Mouse (Mus musculus) lung, embryonic 15.5 days (tissue): ENCODE data around the gene Lama5. TPM values are rescaled to one million over a fixed set of nuclear protein-coding genes. Genes with fewer than 3 reads are reported as not detected.

ENCODE experiments used
- ATAC-seq: fragments of 200-750 bp; cut with Nextera tagmentation; 2 replicates; pipeline ENCODE4 v1.8.0; 2017; ENCODE audit warnings: moderate number of reproducible peaks, borderline replicate concordance; ENCODE audit not compliant: low FRiP score, low TSS enrichment; ENCODE audit errors: extremely low read depth
- H3K27ac ChIP-seq: fragments of 300-500 bp; sonication (generic); 2 replicates; pipeline ENCODE4 v1.5.1; 2015; ENCODE audit warnings: moderate library complexity, mild to moderate bottlenecking, inconsistent platforms
- H3K27me3 ChIP-seq: fragments of 300-500 bp; sonication (generic); 2 replicates; pipeline ENCODE4 v1.6.1; 2015; ENCODE audit warnings: inconsistent platforms
- H3K36me3 ChIP-seq: fragments of 300-500 bp; sonication (generic); 2 replicates; pipeline ENCODE4 v1.6.1; 2015; ENCODE audit warnings: inconsistent platforms
- H3K4me1 ChIP-seq: fragments of 300-500 bp; sonication (generic); 2 replicates; pipeline ENCODE4 v1.6.1; 2015; ENCODE audit warnings: inconsistent platforms
- H3K4me2 ChIP-seq: fragments of 300-500 bp; sonication (generic); 2 replicates; pipeline ENCODE4 v1.6.1; 2015; ENCODE audit warnings: inconsistent platforms, mild to moderate bottlenecking, moderate library complexity
- H3K4me3 ChIP-seq: fragments of 300-500 bp; sonication (generic); 2 replicates; pipeline ENCODE4 v1.5.1; 2015; ENCODE audit warnings: mild to moderate bottlenecking, inconsistent platforms
- H3K9ac ChIP-seq: fragments of 300-500 bp; sonication (generic); 2 replicates; pipeline ENCODE4 v1.6.1; 2015; ENCODE audit warnings: inconsistent platforms
- H3K9me3 ChIP-seq: fragments of 300-500 bp; sonication (generic); 2 replicates; pipeline ENCODE4 v1.6.1; 2016; ENCODE audit warnings: inconsistent platforms
- WGBS: fragments of 180-500 bp; shearing (Covaris S2); methylation state at CpG from one replicate; pipeline ENCODE4 v1.1.7; 2015; 5-methylcytosine and 5-hydroxymethylcytosine counted together
- polyA plus RNA-seq: library from polyadenylated mRNA; unstranded; fragments of >200 nt; fragmentation: Nextera tagmentation; extraction: Ambion mirVana; gene quantifications from 2 replicates; pipeline ENCODE4 v1.2.1, GENCODE M21; 2015

The Lama5 gene
- 79.0 and 83.2 TPM in 2 replicates for polyA plus RNA-seq

- WGBS = under 1% methylated on average over 35 of the region's 37 CpGs
Measured at GRCm38 (mm10) chr2:180225762-180226378, at the start of gene Lama5. Gene Lama5 (minus strand): TSS chr2:180225859.

GRCm38 (mm10) chr2:180274523-180274922 is 48.9 kb upstream of the Lama5 start:
- 87% methylated on average over 2 of the region's 2 CpGs for WGBS
- Histone ChIP-seq H3K27ac (no peak overlapping the region), H3K9me3 (no peaks in the 10 kb centered on the region), H3K27me3 (no peaks in the 10 kb centered on the region), H3K9ac (no peak overlapping the region), H3K4me3 (no peak overlapping the region), H3K4me1 (peaks cover 58% of the 10 kb centered on the region), H3K4me2 (no peak overlapping the region), H3K36me3 (0 out of 2 replicates have a peak, but pooled peaks cover 5% of the 10 kb centered on the region)
- no peak for ATAC-seq

More at GRCm38 (mm10) chr2:180225762-180226378, at the start of gene Lama5:
- Histone ChIP-seq H3K9me3 (no peaks in the 10 kb centered on the region), H3K4me2 (peak within 1 kb of the TSS; percentile 94), H3K36me3 (no peaks in the 10 kb centered on the region), H3K4me3 (peak within 1 kb of the TSS; percentile 65), H3K27ac (peak within 1 kb of the TSS; percentile 91), H3K27me3 (peaks cover 24% of the 10 kb centered on the region), H3K4me1 (peaks cover 82% of the 10 kb centered on the region), H3K9ac (peak within 1 kb of the TSS; percentile 85)
- peak; percentile 67 for ATAC-seq

- 0 out of 2 replicates have a peak, but pooled peaks cover 9% of the 10 kb centered on the region for H3K36me3 ChIP-seq
- H3K4me2 ChIP-seq = peak within 1 kb of the TSS; percentile 93
- H3K27me3 ChIP-seq = no peaks in the 10 kb centered on the region
- peaks cover 58% of the 10 kb centered on the region for H3K4me1 ChIP-seq
- no peaks in the 10 kb centered on the region for H3K9me3 ChIP-seq
- peak within 1 kb of the TSS; percentile 97 for H3K9ac ChIP-seq
- ATAC-seq = peak; percentile 91
- peak within 1 kb of the TSS; percentile 90 for H3K4me3 ChIP-seq
- WGBS = 5% methylated on average over 68 of the region's 68 CpGs
- peak within 1 kb of the TSS; percentile 57 for H3K27ac ChIP-seq
Measured at GRCm38 (mm10) chr2:180273394-180274244, 48.0 kb upstream of the Lama5 start, which contains the start of gene Cables2. Gene Cables2 (minus strand): TSS chr2:180273496.

GRCm38 (mm10) chr2:180272884-180273321 is 47.2 kb upstream of the Lama5 start:
- Histone ChIP-seq H3K27ac (peak overlapping the region; percentile 57), H3K4me3 (peak overlapping the region; percentile 90), H3K4me2 (peak overlapping the region; percentile 93), H3K9me3 (no peaks in the 10 kb centered on the region), H3K27me3 (no peaks in the 10 kb centered on the region), H3K36me3 (0 out of 2 replicates have a peak, but pooled peaks cover 13% of the 10 kb centered on the region), H3K9ac (peak overlapping the region; percentile 97), H3K4me1 (peaks cover 51% of the 10 kb centered on the region)
- peak; percentile 6 for ATAC-seq
- WGBS = 1% methylated on average over 32 of the region's 37 CpGs

- 61% methylated on average over 5 of the region's 5 CpGs for WGBS
Measured at GRCm38 (mm10) chr2:180271804-180272395, 46.2 kb upstream of the Lama5 start.

GRCm38 (mm10) chr2:180270537-180271255 is 45.0 kb upstream of the Lama5 start:
- H3K4me1 ChIP-seq = peaks cover 30% of the 10 kb centered on the region
- peak overlapping the region; percentile 97; the same call in 1 of the 2 replicates for H3K9ac ChIP-seq
- 60% methylated on average over 7 of the region's 7 CpGs for WGBS
- no peaks in the 10 kb centered on the region for H3K9me3 ChIP-seq
- no peak overlapping the region for H3K27ac ChIP-seq
- H3K4me3 ChIP-seq = no peak overlapping the region
- H3K27me3 ChIP-seq = no peaks in the 10 kb centered on the region
- H3K36me3 ChIP-seq = 0 out of 2 replicates have a peak, but pooled peaks cover 13% of the 10 kb centered on the region
- no peak overlapping the region for H3K4me2 ChIP-seq
- no peak for ATAC-seq

More at GRCm38 (mm10) chr2:180271804-180272395, 46.2 kb upstream of the Lama5 start:
- H3K4me3 ChIP-seq = peak overlapping the region; percentile 90
- H3K4me2 ChIP-seq = peak overlapping the region; percentile 93
- H3K36me3 ChIP-seq = 0 out of 2 replicates have a peak, but pooled peaks cover 13% of the 10 kb centered on the region
- no peak for ATAC-seq
- H3K9me3 ChIP-seq = no peaks in the 10 kb centered on the region
- H3K27me3 ChIP-seq = no peaks in the 10 kb centered on the region
- peak overlapping the region; percentile 97 for H3K9ac ChIP-seq
- H3K4me1 ChIP-seq = peaks cover 41% of the 10 kb centered on the region
- no peak overlapping the region for H3K27ac ChIP-seq

GRCm38 (mm10) chr2:180269329-180269728 is 43.7 kb upstream of the Lama5 start:
- H3K27ac ChIP-seq = no peak overlapping the region
- no peak overlapping the region for H3K4me2 ChIP-seq
- H3K9ac ChIP-seq = no peak overlapping the region
- 88% methylated on average over 10 of the region's 10 CpGs for WGBS
- H3K36me3 ChIP-seq = peaks cover 21% of the 10 kb centered on the region; the same call in 1 of the 2 replicates
- ATAC-seq = no peak
- no peaks in the 10 kb centered on the region for H3K9me3 ChIP-seq
- H3K4me3 ChIP-seq = no peak overlapping the region
- peaks cover 25% of the 10 kb centered on the region for H3K4me1 ChIP-seq
- no peaks in the 10 kb centered on the region for H3K27me3 ChIP-seq

- Histone ChIP-seq H3K9ac (no peak overlapping the region), H3K4me2 (no peak overlapping the region), H3K27me3 (no peaks in the 10 kb centered on the region), H3K27ac (no peak overlapping the region), H3K4me3 (no peak overlapping the region), H3K9me3 (no peaks in the 10 kb centered on the region), H3K36me3 (peaks cover 34% of the 10 kb centered on the region), H3K4me1 (peaks cover 22% of the 10 kb centered on the region)
- 66% methylated on average over 2 of the region's 2 CpGs for WGBS
- no peak for ATAC-seq
Measured at GRCm38 (mm10) chr2:180267955-180268354, 42.3 kb upstream of the Lama5 start.

- peaks cover 64% of the 10 kb centered on the region for H3K36me3 ChIP-seq
- H3K4me2 ChIP-seq = no peak overlapping the region
- H3K4me3 ChIP-seq = no peak overlapping the region
- no peaks in the 10 kb centered on the region for H3K27me3 ChIP-seq
- peaks cover 12% of the 10 kb centered on the region for H3K4me1 ChIP-seq
- H3K9ac ChIP-seq = no peak overlapping the region
- 84% methylated on average over 10 of the region's 10 CpGs for WGBS
- H3K27ac ChIP-seq = peak overlapping the region; percentile 43; the same call in 1 of the 2 replicates
- ATAC-seq = no peak
- H3K9me3 ChIP-seq = no peaks in the 10 kb centered on the region
Measured at GRCm38 (mm10) chr2:180262891-180263290, 37.2 kb upstream of the Lama5 start.

GRCm38 (mm10) chr2:180262441-180262840 is 36.8 kb upstream of the Lama5 start:
- H3K36me3 ChIP-seq = peaks cover 65% of the 10 kb centered on the region
- H3K9me3 ChIP-seq = no peaks in the 10 kb centered on the region
- no peak overlapping the region for H3K9ac ChIP-seq
- no peak overlapping the region for H3K4me3 ChIP-seq
- WGBS = 61% methylated on average over 3 of the region's 3 CpGs
- no peaks in the 10 kb centered on the region for H3K27me3 ChIP-seq
- peak; percentile 15; the same call in 1 of the 2 replicates for ATAC-seq
- H3K27ac ChIP-seq = peak overlapping the region; percentile 43; the same call in 1 of the 2 replicates
- H3K4me1 ChIP-seq = peaks cover 14% of the 10 kb centered on the region
- H3K4me2 ChIP-seq = no peak overlapping the region

GRCm38 (mm10) chr2:180261901-180262300 is 36.2 kb upstream of the Lama5 start:
- ATAC-seq = no peak
- Histone ChIP-seq H3K27ac (no peak overlapping the region; the same call in 1 of the 2 replicates), H3K9ac (no peak overlapping the region), H3K4me2 (no peak overlapping the region), H3K36me3 (peaks cover 65% of the 10 kb centered on the region), H3K27me3 (no peaks in the 10 kb centered on the region), H3K4me3 (no peak overlapping the region), H3K9me3 (no peaks in the 10 kb centered on the region), H3K4me1 (peaks cover 14% of the 10 kb centered on the region)
- 77% methylated on average over 7 of the region's 7 CpGs for WGBS
